Mouse (Mus musculus) gonadal fat pad, adult 2 months (tissue): ENCODE measurements around the gene Ccdc73. TPM values are rescaled to one million over a fixed set of nuclear protein-coding genes. Genes with fewer than 3 reads are reported as not detected.
A peak's percentile ranks its signal among the peaks of the same experiment; 100 is the strongest.
"Not testable (repeated sequence)": the region's sequence is repeated elsewhere in the genome, so short reads cannot be mapped to it uniquely, and the experiment has no call there.

Experiments used
- DNase-seq: peaks from one replicate; pipeline ENCODE4 v3.0.0-alpha.2; 2012; ENCODE audit warnings: low read depth
- polyA plus RNA-seq: library from polyadenylated mRNA; depleted of rRNA; stranded (reverse); fragments of >200 nt; gene quantifications from 2 replicates; pipeline ENCODE4 v1.2.3, GENCODE M21; 2012; rRNA removed

Ccdc73 gene
- polyA plus RNA-seq, result 1.9 and 2.7 TPM in 2 replicates

DNA sequence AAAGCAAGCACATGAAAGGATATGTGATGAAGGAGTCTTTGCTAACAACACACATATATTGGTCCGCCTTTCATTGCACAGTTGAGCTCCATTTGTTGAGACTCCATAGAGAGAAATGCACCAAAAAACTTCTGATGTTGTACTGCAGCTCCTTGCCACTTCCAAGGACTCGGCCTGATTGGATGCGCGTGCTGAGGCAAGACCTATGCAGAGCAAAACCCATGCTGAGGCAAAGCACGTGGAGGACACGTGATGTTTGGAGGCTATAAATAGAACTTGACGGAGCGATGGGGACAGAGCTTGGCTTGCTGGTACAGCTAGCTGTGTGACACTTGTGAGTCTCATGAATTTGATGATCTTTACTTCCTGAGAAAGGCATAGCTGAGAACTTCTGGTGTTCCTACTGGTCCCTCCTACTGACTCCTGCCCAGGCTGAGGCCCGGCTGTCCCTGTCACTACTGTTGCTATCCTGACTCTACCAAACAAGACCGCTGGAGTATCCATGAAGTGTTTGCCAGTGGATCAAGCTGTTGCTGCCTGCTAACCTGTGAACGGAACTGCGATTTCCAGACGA, at the start of gene Ccdc73:
TSS of gene Ccdc73 (plus strand) at position 524 of the 574 bp plus-strand sequence.
- no peak for DNase-seq

DNA sequence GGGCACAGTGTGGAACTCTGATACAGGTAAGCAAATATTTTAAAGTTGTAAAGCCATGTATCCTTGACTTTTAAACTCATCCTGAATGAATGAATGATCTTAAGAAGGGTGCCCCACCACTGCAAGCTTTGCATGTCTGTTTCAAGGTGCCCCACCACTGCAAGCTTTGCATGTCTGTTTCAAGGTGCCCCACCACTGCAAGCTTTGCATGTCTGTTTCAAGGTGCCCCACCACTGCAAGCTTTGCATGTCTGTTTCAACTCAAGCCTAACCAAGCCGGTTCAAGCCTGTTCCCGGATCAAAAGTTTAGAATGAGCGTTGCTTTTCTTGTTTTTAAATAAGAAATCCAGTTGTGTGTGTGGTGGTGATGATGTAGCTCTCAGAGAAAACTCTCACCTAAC, 48.8 kb upstream of the Ccdc73 start:
- DNase-seq, result not testable (repeated sequence)

DNA sequence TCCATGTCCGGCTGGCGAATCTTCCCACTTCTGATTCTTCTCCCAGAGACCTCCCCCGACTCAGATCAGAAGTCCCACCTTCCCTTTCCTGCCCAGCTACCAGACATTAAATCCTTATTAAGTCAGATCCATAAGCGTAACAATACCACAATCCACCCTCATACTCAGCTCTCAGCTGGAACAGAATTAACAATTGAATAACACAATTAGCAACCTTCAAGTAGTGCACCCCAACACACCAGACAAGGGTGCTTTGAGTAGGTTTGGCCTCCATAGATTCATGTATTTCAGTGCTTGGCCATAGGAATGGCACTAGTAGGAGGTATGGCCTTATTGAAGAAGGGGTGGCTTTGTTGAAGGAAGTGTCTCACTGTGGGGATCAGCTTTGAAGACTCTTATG, 41.4 kb upstream of the Ccdc73 start:
- DNase-seq, result no peak

DNA sequence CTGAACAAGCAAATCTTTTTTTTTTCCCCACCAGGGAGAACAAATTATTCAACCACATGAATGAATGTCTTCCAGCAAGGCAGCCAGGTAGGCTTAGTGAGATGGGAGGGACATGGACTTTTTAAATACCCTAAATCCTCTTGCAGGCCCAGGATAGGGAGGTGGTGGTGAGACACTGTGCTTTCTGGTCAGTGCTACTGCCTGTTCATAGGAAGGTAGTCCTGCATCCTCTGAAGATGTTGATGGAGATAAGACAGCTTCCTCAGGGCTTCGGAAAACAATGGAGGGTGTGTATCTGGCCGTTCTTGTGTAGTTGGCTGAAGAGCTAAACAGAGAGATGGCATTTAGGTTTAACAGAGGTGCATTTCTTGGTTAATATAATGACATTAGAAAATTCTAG, 35.1 kb upstream of the Ccdc73 start:
- no peak for DNase-seq

DNA sequence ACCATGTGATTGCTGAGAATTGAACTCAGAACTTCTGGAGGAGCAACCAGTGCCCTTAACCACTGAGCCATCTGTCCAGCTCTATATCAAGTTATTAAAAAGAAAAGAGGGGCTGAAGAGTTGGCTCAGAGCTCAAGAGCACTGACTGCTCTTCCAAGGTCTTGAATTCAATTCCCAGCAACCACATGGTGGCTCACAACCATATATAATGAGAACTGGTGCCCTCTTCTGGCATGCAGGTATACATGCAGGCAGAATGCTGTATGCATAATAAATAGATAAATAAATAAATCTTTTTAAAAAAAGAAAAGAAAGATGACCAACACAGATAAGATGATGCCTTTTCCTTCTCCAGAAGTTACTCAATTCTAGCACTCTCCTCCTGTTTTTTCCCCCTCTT, 26.6 kb upstream of the Ccdc73 start:
- DNase-seq, result no peak

DNA sequence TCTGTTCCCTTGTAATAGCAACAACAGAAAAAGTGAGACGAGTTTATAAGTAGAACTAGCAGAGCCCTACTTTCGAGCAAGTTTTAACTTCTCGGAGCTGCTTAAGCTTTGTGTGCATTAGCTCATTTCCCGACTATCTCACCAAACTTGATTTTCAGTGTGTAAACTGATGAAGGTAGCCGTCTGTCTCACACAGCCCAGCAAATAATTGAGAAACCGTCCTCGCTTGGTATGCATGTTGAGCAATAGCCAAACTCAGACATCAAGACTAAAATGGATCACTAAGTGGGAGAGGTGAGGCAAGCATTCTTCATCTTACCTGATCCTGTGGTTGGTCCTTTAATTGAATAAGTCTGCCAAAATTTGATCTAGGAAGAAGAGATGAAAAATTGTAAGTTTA, 25.9 kb upstream of the Ccdc73 start:
- DNase-seq, result peak; percentile 60

DNA sequence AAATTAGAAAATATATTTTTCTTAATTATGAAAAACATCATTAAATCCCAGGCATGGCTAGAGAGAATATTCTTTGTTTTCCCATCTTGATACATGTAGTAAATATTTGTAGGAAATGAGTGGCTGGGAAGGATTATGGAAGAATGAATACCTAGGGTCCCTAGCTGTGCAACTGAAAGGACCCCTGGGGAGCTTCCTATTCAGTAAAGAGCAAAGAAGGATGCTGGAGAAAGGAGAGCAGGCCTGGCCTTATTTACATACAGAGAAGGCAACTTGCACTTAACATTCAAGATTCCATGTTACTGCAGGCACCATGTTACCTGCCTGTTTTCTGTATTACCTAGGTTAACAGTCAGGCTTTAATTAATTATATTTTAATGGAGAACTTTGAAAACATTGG, 25.0 kb upstream of the Ccdc73 start:
- DNase-seq, result no peak

DNA sequence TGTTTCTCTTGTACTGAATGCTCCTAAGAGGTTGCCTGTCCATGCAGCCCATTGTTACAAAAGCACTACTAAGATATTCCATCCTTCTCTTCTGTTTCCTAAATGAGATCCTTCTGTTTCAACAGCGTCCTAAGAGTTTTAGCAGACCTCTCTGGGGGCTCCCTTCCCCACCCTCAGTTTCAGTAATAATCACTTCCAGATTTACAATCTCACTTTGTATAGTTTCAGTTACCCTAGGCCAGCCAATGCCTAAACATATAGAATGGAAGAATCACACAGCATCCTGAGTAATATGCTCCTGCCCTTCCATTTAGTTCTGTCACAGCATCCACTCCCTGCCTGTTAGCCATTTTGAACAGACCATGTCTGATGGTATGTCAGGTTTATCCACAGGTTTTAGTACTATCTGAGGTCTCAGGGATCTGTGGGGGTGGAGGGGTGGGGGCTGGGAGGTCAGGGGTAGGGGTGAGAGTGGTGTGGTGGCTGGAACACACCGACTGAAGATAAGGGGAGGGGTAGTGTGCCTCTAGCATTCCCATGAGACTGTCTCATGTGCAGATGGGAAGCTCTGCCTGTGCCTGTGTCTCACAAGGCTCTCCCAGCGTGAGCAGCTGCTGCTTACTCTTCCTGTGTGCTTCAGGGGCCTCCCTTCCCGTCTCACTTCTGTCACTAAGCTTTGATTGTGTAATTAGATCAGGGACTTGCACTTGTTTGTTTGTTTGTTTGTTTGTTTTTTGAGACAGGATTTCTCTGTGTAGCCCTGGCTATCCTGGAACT, 20.8 kb upstream of the Ccdc73 start:
- no peak for DNase-seq

DNA sequence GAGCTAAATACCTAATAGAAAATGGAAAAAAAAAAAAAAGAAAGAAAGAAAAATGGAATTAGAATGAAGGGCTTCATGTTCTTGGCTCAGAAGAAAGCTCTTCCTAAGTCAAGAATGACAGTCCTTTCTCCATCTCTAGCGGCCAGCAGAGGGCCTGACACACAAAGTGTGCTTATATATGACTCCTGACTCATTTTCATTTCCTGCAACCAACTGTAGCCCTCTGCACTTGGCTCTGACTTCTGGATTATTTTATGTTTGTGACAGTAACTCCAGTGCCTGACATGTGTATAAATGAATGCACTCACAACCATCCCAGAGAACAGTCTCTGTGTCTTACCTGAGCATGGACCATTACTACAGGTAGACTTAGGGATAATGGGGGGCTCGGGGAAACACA, 20.0 kb upstream of the Ccdc73 start:
- peak; percentile 20 for DNase-seq

DNA sequence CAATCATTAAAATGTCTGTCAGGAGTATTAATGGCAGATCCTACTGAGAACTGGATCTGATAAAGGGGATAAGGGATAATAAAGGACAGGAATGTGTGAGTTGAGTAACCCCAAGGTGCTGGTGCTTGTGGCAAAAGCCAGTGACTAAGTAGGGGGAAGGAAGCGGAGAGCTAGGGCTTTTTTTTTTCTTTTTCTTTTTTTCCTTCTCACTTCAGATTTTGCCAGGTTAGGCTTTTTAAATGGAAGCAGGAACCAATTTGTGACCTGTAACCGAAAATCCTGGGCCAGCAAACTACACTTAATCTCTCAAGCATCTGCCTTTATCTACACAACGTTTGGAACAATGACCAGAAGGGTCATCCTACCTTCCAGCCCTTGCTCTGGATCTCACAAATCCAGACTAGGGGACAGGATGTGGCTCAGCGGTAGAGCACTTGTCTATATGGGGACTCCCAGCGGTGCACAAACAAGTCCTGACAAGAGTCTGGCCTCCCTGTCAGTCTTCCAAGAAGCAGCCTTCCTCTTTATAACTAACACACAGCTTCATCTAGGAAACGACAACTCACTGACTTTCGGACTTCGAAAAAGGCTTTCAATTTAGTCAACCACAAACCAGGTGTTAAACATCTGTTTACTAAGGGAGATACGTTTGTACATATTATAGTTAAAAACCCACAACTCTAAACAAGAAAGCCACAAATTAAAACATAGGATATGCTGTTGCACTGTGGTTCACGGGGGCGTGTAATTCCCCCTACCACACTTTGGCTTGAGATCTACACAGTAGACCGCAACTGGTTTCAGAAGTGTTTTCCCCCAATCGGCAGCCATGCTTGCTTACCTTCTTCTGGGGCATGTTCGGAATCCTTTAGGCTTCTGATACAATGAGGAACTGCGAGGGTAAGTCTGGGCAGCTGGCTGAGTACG, 19.1 kb upstream of the Ccdc73 start:
- DNase-seq, result peak; percentile 31

DNA sequence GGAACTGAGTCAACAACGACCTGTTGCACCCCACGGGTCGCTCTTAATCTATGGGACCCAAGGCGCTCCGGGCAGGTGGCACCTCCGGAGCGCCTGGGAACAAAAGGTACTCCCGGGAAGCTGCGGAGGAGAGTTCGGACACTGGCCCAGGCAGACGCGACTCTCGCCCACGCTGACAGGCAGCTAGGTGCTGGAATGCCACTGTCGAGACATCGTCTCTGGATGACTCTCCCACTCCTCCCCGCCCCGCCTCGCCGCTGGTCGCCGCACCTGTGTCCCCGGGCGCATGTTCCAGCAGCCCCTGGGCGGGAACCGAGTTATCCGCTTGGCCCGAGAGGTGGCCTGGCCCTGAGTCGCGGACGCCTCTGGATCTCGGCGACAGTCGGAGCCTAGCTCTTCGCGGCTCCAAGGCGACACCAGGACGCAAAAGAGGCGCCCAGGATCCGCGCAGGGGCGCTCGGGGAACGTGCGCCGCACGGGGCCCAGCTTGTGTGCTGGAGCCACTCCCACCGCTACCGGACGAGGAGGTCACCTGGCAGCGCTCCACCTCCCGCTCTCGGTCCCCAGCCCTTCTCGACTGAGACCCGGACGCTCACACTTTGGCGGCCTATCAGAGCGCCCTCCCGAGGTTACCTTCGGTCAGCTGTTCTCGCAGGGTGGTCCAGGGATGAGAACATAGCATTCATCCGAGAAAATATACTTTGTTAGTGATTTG, 18.2 kb upstream of the Ccdc73 start, which contains the start of gene Prrg4:
TSS of gene Prrg4 (minus strand) at position 601 of the 715 bp plus-strand sequence.
- peak; percentile 12 for DNase-seq

DNA sequence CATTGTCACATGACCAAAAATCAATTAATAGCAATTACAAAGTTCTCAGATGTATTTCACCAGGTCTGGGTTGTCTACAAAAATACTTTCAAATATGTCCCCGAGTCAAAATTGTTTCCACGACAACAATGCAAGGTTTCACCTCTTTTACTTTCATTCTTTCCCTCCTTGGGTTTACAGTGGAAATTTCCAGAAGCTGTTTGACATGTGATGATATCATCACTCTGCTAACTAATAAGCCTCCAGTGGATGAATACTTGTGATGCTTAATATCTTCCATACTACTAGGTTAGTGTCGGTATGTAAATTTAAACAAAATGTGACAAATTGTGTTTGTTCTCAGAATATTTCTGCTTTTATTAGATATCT, 17.6 kb upstream of the Ccdc73 start:
- DNase-seq, result no peak

DNA sequence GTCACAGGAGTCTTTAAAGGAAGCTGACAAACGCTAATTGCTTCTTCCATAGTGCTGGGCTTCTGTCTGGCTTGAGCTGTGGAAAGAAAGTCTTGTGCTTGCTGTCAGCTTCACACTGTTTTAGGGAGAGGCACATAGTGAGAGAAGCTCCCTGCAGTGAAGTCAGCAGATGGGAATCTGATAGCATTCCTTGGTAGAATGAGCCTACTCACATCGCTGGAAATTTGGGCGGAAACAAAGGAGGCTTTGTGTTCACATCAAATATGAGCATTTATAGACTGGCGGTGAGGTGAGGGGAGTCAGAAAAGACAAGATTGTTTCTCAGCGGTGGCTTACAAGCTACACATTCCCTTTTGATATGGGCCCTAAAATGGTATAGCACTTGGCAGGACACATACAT, 15.9 kb upstream of the Ccdc73 start:
- no peak for DNase-seq

DNA sequence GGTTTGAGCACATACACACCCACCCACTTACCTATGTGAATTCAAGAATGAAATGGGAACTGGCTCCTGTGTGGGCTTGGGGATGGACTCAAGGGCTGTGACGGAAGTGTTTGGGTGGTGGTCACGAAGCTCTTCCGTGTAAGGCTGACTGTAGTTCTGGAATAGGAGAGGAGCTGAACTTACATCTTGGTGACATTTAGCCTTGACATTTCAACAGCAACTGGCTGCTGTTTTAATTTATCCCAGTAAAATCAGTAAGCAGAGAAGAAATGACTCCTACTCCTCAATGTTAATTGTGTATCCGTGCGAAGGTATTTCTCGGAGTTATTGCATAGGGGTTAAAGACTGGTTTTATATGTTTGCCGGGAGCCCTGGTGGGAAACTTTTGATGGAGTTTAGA, 15.1 kb upstream of the Ccdc73 start:
- no peak for DNase-seq

DNA sequence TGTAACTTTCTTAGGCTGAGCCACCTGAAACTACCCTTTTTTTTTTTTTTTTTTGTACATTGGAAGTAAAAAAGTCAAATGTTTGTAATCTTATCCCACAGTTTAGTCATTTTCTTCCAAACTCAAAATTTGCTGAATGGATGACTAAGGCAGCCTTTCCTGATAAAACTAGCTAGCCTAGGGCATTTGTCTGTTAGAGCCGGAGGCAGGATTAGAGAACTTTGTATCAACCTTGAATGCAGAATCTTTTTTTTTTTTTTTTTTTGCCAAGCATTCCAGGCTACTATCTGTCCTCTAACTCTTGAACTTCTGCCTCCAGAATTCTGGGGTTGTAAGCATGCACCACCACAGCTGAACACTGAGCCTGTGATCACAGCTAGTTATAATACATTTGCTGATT, 12.8 kb upstream of the Ccdc73 start:
- no peak for DNase-seq

DNA sequence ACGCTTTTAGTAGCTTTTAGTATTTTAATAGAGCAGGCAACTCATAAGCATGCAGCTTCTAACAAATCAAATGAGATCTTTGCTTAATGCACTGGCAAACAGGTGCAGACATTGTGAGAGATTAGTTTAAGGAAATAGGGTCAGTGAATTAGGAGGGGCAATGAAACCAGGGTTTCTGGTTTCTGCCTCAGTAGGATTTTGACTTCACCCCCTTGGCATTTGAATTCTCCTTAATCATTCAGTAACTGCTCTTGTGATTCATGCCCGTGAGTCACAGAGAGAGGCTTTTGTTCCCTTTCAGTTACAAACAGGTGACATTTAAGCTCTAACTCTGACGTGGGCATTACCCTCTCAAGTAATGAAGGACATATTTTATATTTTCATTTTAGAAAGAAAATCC, 11.9 kb upstream of the Ccdc73 start:
- DNase-seq, result no peak

DNA sequence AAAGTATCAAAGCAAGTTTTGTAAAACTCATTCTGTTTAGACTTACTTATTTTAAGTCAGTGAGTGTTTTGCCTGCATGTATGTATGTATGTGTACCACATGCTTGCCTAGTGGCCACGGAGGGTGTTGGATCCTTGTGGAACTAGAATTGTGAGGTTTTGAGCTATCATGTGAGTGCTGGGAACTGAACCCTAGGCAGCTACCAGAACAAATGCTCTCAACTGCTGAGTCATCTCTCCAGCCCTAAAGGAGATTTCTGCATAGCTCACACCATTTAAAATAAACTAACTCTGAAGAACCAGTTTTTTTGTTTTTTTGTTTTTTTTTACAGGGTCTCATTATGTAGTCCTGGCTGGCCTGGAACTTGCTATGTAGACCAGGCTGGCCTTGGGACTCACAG, 11.4 kb upstream of the Ccdc73 start:
- no peak for DNase-seq

DNA sequence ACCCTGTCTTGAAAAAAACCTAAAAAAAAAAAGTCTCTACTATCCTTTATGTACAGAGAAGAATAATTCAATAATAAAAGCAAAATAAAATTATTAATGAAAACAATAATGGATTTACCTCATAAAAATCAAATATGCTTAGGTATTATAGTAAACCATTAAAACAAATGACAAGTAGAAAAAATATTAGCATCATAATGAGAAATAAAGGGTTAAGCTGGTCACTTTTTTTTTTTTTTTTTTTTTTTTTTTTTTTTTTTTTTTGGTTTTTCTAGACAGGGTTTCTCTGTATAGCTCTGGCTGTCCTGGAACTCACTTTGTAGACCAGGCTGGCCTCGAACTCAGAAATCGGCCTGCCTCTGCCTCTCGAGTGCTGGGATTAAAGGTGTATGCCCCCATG, 9.5 kb upstream of the Ccdc73 start:
- not testable (repeated sequence) for DNase-seq

DNA sequence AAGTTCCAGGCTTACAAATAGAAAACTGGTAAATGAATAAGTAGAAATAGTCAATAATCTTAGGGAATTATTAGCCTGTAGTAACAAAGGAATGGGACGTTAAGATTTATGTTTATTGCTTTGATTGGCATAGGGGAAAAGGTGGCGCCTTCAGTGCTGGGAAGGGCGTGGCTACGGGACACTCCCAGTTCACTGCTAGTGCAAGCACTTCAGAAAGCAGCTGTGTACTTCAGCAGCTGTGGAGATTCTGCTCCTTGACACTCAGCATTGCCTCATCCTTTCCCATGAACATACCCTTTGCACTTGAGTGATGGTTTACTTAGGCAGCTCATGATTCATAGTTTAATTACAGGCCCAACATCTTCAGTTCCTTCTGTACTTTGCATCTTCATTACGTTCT, 8.5 kb upstream of the Ccdc73 start:
- no peak for DNase-seq

DNA sequence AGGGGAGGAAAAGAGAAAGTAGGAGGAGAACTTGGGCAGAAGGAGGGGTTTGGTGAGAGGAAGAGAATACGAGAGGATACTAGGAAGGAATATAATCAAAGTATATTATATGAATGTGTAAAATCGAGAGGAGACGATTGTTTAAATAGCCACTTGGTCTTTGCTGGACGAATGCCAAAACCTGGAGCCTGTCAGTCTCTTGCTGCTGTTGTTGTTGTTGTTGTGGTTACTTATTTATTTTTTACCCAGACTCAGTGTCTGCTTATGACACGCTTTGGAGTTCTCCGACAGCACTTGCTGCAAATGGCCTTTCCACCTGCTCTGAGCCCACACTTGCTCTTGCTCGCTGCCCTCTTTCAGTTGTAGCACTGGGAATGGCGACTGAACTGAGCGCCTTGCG, 7.2 kb upstream of the Ccdc73 start:
- DNase-seq, result no peak

DNA sequence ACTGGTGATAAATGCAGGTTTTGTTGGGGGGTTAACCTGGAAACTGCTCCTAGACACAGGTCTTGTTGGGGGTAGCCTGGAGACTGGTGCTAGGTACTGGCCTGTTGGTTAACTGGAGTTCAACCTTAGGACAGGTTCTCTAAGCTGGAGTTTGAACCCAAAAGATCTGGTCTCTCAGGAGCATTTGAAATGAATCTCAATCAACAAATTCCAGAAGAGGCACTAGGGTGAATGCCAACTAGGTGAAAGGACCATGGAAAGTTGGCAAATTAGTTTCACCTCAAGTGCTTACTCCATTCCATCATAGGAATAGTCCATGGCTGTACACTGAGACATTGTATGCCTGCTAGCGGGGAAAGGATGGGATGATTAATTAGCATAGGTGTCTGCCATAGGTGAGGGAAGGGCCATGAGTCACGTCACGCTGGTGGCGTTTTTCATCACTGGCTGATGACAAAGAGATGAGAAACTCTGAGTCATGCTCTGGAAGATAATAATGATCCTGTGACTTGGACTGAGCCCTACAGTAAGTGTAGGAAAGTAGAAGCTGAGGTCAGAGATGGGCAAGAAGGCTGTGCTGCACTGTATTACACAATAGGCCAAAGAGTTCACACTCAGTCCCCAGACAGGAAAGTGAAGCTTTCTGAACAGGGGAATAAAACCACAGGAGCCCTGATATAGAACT, 3.3 kb upstream of the Ccdc73 start:
- DNase-seq, result peak; percentile 37
